Mouse (Mus musculus) cerebellum, postnatal 14 days (tissue): ENCODE measurements around the gene Cpt1a.

Experiments used
- DNase-seq, 2 experiments: peaks; one replicate each; pipeline ENCODE4 v3.0.0; 2021; ENCODE audit warnings: mixed read lengths in 2 of 2

Cpt1a gene

GRCm38 (mm10) chr19:3322261-3322969, at the start of gene Cpt1a:
Gene Cpt1a (plus strand): TSS chr19:3322334.
- DNase-seq, result peak; percentile 35 to 52

DNA sequence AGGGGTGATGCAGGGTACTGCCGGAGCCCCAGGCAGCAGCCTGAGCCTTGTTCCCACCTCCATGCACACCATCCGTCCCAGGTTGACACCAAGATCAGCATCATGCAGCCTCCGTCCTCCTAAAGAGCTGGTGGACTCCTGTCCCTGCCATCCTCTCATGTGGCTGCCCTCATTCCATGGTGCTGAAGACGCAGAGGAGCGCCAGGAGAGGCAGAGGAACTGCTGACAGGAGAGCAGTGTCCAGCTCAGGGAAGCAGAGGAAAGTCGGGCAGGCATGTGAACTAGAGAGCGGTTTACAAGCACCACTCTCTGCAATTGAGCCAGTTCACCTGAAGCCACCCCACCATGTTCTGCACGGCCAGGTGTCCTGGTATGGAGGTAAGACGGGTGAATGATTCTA, 48.8 kb upstream of the Cpt1a start:
- DNase-seq, result no peak

DNA sequence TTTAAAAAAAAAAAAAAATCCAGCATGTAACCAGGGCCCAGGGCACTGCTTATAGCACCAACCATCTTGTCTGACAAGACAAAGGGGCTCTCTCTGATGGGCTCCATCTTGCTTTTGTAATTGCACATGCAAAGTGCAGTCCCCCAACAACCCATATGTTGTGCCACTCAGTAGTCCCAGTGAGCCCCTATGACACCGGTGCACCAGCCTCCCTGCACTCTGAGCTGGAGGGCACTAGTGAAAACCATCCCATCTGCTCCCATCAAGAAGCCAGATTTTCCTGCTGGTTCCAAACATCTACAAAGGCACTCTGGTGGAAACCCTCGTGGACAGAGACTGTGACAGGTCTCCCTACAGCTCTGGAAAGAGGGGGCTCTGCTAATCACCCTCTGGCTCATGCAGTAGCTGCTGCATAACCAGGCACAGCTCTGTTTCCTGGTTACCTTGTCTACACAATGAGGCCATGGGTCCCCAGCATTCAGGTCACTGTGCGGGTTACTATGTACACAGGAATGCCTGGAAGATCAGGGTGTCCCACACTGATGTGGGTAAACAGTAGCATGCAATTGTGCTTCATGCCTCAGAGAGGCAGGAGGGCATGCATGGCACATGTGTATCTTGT, 46.3 kb upstream of the Cpt1a start:
- DNase-seq, result no peak

DNA sequence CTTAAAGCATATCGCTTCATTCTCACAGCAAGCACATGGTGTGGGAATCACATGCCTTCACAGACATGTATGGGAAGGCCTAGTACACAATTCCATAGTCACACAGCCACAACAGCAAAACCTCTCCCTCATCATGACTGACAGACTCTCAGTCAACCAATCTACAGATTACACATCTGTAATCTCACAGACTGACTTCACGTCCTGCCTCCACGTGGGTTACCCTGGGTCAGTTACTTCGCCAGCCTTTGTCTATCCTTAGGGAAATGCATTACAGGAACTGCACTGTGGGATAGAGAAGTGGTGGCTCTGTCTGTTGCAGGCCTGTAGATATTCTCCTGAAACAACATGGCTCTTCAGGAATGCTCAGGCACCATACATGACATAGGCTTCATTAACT, 40.2 kb upstream of the Cpt1a start:
- DNase-seq, result no peak

- DNase-seq, result peak; percentile 95 to 96
These were observed 39.3 kb upstream of the Cpt1a start, which contains the start of the genes Mrpl21 and Ighmbp2 for GRCm38 (mm10) chr19:3282572-3283467. Gene Mrpl21 (plus strand): TSS chr19:3282901. Gene Ighmbp2 (minus strand): TSS chr19:3283017.

DNA sequence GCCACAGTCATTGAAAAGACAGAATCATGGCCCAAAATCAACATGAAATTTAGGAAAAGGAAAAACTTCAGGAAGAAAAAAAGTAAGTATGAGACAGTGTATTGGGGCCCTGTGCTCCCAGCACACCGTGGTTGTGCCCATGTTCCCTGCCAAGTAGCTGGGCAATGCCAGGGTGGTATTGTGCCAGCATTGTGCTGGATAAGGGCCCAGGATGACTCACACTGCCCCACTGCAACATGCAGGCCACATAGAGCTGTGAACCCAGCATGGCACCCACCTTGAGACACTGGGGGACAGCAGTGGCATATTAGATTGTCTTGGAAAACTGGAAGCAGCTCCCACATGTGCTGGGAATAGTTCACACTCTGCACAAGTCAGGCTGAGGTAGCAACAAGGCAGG, 33.1 kb upstream of the Cpt1a start:
- DNase-seq, result peak; percentile 32 to 47

DNA sequence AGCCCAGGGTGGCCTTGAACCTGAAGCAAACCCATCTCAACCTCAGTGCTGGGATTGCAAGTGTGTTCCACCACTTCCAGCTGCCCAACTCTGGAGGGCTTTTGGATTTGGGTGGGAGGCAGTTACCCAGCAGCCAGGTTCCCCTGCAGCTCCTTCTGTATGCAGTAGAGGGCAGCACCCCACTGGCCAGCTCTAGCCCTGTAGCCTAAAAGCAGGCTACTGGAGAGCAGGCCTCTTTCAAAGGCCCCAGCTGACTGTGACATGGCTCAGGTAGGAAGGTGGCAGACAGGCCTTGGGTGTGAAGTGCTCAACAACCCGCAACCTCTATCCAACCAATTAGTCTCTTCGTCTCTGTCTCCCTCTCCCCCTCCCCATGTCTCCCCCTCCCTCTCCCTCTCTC, 30.1 kb upstream of the Cpt1a start:
- peak; percentile 76 to 83 for DNase-seq

GRCm38 (mm10) chr19:3292993-3293392, 29.1 kb upstream of the Cpt1a start:
- no peak for DNase-seq

DNA sequence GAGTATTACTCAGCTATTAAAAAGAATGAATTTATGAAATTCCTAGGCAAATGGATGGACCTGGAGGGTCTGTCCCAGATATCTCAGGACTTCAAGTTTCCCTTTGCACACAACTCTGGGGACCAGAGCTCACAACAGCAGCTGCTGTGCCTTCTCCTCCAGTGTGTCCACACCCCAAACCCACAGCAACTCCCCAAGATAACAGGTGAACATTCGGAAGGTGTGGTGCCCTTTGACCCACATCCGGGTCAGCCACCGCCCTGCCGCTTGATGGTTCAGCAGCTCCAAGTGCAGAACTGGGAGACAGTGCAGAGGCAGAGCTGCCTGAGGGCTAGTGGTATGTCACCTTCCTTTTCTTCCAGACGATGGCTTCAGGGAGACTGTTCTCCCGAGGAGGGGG, 26.9 kb upstream of the Cpt1a start:
- DNase-seq, result no peak

DNA sequence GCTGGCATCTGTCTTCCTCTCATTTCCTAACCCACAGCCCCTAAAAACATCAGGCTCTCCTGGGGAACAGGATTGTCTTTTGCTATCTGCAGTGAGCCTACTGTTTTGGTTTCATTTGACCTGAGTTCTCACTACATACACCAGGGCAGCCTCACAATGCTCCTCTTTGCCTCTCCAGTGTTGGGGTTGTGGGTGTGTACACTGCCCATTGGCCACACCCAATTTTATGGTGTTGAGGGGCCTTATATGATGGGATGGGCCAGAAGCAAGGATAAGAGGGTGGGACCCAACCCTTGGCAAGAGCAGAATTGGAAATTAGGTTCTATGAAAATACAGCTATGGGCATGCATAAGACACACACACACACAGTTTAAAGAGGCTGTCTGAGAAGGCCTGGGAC, 25.1 kb upstream of the Cpt1a start:
- no peak for DNase-seq

DNA sequence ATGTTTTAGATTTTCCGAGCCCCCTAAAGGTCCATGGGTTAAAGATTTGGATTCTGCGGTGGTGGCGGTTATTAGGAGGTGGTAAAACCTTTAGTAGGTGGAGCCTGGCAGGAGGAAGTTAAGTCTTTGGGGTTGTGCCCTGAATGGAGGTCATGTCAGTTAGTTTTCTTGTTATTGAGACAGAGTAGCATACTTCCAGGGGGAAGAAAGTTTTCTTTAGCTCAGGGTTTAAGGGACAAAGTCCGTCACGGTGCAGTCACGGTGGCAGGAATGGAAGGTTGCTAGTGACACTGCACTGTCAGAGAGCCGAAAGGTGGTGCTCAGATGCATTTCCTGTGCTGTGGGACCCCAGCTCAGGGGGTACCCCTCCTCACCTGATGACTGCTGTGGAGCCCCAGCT, 24.4 kb upstream of the Cpt1a start:
- no peak for DNase-seq

DNA sequence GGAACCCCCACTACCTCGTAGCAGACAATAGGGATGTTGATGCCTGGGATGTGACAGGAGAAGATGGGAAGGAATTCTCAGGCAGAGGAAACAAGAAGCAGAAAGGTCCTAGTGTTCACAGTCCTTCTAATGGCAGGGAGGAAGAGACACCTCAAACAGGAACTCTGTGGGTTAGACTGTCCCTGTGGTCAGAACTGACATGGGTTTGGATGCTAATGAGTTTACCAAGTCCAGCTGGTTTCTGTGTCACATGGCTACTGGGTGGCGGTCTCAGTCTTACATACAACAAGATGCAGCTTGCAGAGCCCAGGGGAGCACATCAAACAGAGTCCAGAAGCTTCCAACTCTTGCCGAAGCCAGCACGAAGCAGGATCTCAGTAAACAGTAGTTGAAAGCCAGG, 18.1 kb upstream of the Cpt1a start:
- DNase-seq, result no peak

DNA sequence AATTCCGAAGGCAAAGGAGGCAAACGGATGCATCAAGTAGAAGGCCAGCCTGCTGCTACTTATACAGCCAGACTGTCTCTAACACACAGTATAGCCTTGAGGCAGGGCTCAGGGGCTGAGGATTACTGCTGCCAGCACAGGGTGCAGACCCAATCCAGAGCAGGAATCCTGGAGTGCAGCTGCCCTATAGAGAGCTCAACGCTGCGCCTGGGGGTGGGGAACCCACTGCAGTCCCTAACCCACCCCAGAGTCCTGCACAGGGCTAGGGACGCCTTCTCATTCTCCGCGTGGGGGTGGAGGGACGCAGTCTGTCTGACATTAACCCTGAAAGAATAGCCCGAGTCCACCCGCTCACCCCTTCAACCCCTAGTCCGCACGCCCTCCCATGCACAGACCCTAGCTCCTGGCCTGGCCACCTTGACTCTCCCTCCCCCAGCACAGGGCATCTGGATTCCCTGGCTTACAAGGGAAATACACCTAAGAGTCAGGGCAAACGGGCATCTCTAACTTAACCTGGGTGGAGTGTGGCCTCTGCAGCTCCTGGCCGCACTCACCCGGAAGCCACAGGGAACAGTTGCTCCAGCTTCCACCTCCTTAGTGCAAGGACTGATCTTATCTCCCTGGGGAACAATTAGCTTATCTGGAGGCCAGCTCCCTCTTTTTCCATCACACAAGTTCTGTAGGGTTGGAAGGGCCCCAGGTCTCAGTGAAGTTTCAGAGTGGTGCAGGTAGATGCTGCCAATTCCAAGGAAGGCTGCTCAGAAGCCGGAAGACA, 14.8 kb upstream of the Cpt1a start:
- no peak for DNase-seq

DNA sequence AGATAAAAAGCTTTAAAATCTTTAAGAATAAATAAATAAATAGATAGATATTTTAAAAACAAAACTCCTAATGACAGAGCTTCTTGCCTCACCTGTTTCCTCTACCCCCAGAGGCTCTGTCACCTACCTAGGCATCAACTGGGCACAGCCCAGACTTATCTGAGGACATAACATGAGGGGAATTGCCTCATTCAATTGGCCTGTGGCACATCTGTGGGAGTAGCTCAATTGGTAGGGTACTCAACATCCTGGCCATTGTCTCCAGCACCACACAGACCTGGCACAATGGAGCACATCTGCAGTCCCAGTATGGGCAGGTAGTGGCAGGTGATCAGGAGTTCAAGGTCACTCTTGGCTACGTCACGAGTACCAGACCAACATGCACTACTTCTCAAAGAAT, 2.8 kb upstream of the Cpt1a start:
- no peak for DNase-seq

DNA sequence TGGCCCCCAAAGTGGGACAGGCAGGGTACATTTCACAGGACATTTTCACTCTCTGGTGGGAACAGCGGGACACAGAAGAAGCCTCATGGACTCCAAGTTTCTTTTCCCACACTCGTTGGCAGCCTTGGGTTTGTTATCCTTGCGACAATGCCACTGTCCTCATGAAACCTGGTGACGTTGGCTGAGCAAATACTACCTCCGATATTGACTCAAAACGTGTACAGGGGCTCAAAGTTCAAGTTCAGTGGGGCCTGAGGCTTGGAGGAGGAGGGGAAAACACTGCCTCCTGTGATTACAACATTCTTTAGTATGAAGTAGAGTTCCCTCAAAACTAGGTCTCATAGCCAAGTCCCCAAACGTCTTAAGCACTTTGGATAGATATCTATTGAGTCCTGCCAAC, 2.0 kb upstream of the Cpt1a start:
- DNase-seq, result no peak

- no peak for DNase-seq
These were observed 1.3 kb upstream of the Cpt1a start for GRCm38 (mm10) chr19:3320801-3321200.

DNA sequence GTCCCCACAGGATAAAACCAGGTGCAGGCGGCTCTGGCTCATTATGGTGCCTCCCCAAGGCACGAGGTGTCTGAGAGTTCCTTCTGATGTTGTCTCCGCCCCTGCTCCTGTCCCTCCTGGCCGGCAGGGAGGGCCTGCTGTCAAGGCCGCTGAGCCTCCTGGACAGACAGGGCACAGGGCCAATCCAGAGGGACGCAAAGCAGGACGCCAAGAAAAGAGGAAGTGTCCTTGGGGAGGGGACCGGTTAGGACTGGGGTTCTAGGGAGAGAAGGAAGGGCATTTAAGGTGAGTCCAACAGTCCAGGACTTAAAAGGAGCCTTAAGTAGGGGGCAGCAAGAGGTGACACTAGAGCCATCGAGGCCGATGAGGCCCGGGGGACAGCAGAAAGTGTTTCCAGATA, 517 bp upstream of the Cpt1a start:
- DNase-seq, result peak in 1 of 2 experiments; percentile 29

GRCm38 (mm10) chr19:3323201-3323621, 1.1 kb downstream of the Cpt1a start:
- peak; percentile 61 to 63 for DNase-seq

- peak; percentile 38 to 45 for DNase-seq
These were observed 1.7 kb downstream of the Cpt1a start for GRCm38 (mm10) chr19:3323753-3324270.

GRCm38 (mm10) chr19:3324271-3324811, 2.2 kb downstream of the Cpt1a start:
- DNase-seq, result no peak

DNA sequence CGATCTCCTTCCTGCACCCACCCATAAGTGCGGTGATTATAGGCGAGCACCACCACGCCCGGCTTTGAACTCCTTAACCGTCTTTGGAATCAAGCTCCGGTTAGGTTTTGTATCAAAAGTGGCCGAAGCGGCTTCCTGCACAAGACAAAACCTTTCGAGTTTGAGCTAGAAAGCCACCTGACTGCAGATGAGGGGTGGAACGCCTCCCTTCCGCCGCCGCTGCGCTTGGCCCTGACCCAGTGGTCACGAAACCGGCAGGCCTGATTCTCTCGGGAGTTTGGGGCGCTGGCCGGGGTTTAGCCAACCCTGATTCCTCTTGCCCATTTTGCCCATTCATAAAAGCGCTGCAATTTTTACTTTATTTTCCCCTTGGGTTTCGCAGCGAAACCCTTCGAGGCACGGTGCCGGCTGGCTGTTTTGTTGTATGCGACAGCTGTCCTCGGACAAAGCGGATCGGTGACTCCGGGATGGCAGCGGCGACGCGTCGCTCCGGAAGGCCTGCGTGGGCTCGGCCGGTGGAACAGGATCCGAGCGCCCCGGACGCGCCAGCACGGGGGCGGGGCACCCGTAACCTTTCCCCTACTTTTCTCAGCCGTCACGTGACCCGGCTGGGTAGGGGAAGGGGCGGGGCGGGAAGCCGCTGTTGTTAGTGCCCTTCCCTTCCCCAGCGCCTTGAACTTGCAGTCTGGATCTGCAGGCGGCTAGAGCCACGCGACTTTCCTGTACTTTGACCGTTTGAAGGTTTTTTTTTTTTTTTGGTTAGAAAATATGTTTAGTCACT, 3.0 kb downstream of the Cpt1a start:
- DNase-seq, result peak; percentile 83 to 86
